Mouse (Mus musculus): ENCODE data around the gene Clic5. TPM values are rescaled to one million over a fixed set of nuclear protein-coding genes. Genes with fewer than 3 reads are reported as not detected.

The Clic5 gene
- polyA plus RNA-seq, 1 experiment from 2014 or later, result 5.5 TPM

DNA sequence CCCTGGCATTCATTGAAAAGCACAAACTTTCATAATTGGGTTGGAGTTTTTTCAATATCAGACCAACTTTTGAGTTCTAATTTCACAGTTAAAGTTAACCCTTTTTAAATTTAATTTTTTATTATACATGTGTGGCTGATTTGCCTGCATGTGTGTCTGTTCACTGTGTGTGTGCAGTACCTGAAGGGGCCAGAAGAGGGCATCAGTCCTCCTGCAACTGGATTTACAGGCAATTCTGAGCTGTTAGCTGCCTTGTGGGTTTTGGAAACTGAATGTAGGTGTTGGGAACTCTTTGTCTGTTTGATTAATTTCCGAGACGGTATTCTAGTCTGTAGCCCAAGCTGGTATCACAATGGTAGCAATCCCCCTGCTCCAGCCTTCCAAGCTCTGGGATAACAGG lies 52.4 kb downstream of the Clic5 start:
- Histone ChIP-seq H3K27ac (ENCODE audit: low read depth, low read length) (no peak overlapping the region), H3K9ac (ENCODE audit: low read depth, low read length) (no peak overlapping the region), H3K4me2 (replicated peaks; ENCODE audit: low read depth, low read length) (no peak overlapping the region), H3K27me3 (ENCODE audit: control insufficient read depth, insufficient read depth, low read length) (no peaks in the 10 kb centered on the region), H3K4me3 (ENCODE audit: low read length) (no peak overlapping the region), H3K4me1 (ENCODE audit: control insufficient read depth, insufficient read depth, low read length) (peaks cover 14% of the 10 kb centered on the region), H3K9me3 (ENCODE audit: control insufficient read depth, low read length) (no peaks in the 10 kb centered on the region), H3K36me3 (ENCODE audit: control insufficient read depth, insufficient read depth, low read length) (no peaks in the 10 kb centered on the region)
- no peak for ATAC-seq (ENCODE audit: low FRiP score, low TSS enrichment)
- WGBS, result 94% methylated on average over 2 of the region's 2 CpGs

DNA sequence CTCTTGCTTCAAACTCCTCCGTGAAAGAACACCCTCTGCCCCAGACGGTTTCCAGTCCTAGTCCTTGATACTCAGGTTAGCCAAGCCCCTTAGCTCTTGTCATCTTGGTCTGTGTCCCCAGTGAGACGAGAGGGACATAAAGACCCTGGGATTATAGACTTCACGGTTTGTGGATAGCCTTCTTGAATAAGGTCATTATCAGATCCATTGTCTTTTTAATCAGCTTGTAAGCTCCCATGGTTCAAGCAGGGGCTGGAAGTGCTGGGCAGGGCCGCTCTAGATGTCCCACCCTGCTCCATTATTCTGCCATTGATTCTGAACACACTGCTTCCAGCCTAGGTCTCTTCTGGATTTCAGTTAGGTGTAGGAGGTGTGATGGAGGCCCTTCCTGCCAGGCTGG lies 55.7 kb downstream of the Clic5 start:
- Histone ChIP-seq H3K9me3 (ENCODE audit: control insufficient read depth, low read length) (no peaks in the 10 kb centered on the region), H3K4me2 (replicated peaks; ENCODE audit: low read depth, low read length) (no peak overlapping the region), H3K27ac (ENCODE audit: low read depth, low read length) (no peak overlapping the region), H3K4me3 (ENCODE audit: low read length) (no peak overlapping the region), H3K36me3 (ENCODE audit: control insufficient read depth, insufficient read depth, low read length) (no peaks in the 10 kb centered on the region), H3K4me1 (ENCODE audit: control insufficient read depth, insufficient read depth, low read length) (peaks cover 5% of the 10 kb centered on the region), H3K9ac (ENCODE audit: low read depth, low read length) (no peak overlapping the region), H3K27me3 (ENCODE audit: control insufficient read depth, insufficient read depth, low read length) (no peaks in the 10 kb centered on the region)
- no peak for ATAC-seq (ENCODE audit: low FRiP score, low TSS enrichment)
- WGBS, result 44% methylated on average over 5 of the region's 5 CpGs

DNA sequence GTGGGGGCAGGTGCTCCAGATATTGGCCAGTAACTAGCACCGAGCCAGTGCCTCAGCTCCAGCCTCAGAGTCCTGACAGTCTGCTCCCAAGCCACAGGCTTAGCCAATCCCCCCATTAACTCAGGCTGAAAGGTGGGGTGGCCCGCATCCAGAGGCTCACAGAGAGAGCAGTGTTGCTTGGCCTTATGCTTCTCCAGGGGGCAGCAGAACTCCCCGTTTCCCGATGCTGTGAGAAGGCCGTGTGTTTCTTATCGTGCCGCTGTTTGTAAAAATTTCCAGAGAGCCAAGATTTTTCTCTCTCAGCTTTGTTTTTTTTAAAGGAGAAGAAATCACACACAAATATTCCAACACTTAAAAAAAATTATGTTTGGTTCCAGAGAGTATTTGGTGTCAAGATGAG lies 56.2 kb downstream of the Clic5 start:
- ATAC-seq (ENCODE audit: low FRiP score, low TSS enrichment), result 0 out of 2 replicates have a peak, but pooled peaks have one; percentile 29
- WGBS, result 21% methylated on average over 7 of the region's 7 CpGs
- no peaks in the 10 kb centered on the region for H3K9me3 ChIP-seq (ENCODE audit: control insufficient read depth, low read length)

DNA sequence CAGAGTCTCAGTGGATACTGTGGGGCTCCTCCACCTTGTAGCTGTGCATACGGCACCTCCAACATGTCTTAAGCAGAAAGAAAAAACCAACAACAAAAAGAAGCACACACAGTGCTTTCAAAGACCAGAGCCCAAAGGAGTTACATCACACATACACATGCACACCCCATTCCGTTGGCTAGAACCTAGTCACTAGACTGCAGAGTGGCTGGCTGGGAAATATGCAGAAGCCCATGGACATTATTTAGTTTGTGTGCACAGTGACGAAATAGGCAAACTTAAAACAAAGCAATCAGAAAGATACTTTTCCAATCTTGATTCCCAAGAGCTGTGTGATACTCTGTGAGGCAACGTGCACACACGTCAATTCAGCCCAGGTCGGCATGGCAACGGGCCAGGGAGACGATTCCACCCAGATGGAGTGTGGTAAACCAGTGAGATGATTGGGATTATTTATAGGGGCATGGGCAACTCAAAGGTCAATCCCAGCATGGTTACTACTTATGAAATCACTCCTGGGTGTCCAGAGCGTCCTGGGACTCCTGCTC lies 57.8 kb downstream of the Clic5 start:
- H3K4me1 ChIP-seq (ENCODE audit: control insufficient read depth, insufficient read depth, low read length), result no peaks in the 10 kb centered on the region
- no peak overlapping the region for H3K9ac ChIP-seq (ENCODE audit: low read depth, low read length)
- no peak overlapping the region for H3K4me3 ChIP-seq (ENCODE audit: low read length)
- H3K36me3 ChIP-seq (ENCODE audit: control insufficient read depth, insufficient read depth, low read length), result no peaks in the 10 kb centered on the region
- H3K27me3 ChIP-seq (ENCODE audit: control insufficient read depth, insufficient read depth, low read length), result no peaks in the 10 kb centered on the region
- H3K27ac ChIP-seq (ENCODE audit: low read depth, low read length), result no peak overlapping the region
- 79% methylated on average over 9 of the region's 9 CpGs for WGBS
- no peaks in the 10 kb centered on the region for H3K9me3 ChIP-seq (ENCODE audit: control insufficient read depth, low read length)
- no peak overlapping the region for H3K4me2 ChIP-seq (replicated peaks; ENCODE audit: low read depth, low read length)
- ATAC-seq (ENCODE audit: low FRiP score, low TSS enrichment), result no peak

More for the DNA sequence above, 56.2 kb downstream of the Clic5 start:
- Histone ChIP-seq H3K27ac (ENCODE audit: low read depth, low read length) (no peak overlapping the region), H3K4me2 (replicated peaks; ENCODE audit: low read depth, low read length) (no peak overlapping the region), H3K27me3 (ENCODE audit: control insufficient read depth, insufficient read depth, low read length) (no peaks in the 10 kb centered on the region), H3K4me3 (ENCODE audit: low read length) (no peak overlapping the region), H3K9ac (ENCODE audit: low read depth, low read length) (no peak overlapping the region), H3K4me1 (ENCODE audit: control insufficient read depth, insufficient read depth, low read length) (0 out of 2 replicates have a peak, but pooled peaks cover under 1% of the 10 kb centered on the region), H3K36me3 (ENCODE audit: control insufficient read depth, insufficient read depth, low read length) (no peaks in the 10 kb centered on the region)

DNA sequence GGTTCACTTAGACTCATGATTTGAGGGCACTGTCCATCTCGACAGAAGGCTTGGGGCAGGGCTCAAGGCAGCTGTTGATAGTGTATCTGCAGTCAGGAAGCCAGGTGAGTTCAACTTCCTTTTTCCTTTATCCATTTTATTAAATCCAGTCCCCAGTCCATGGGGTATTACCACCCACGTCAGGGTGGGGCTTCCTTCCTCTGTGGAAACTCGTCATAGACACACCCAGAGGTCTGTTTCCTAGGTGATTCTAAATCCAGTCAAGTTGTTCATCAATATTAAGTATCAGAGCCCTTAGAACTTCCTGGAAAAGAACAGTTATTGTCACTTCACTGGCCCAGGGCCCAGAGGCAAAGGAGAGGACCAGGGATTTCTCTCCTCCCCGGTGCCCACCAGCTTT lies 61.2 kb downstream of the Clic5 start:
- H3K4me2 ChIP-seq (replicated peaks; ENCODE audit: low read depth, low read length), result no peak overlapping the region
- no peak overlapping the region for H3K4me3 ChIP-seq (ENCODE audit: low read length)
- H3K9ac ChIP-seq (ENCODE audit: low read depth, low read length), result no peak overlapping the region
- WGBS, result 76% methylated on average over 4 of the region's 4 CpGs
- no peak overlapping the region for H3K27ac ChIP-seq (ENCODE audit: low read depth, low read length)
- H3K36me3 ChIP-seq (ENCODE audit: control insufficient read depth, insufficient read depth, low read length), result no peaks in the 10 kb centered on the region
- no peak for ATAC-seq (ENCODE audit: low FRiP score, low TSS enrichment)
- H3K27me3 ChIP-seq (ENCODE audit: control insufficient read depth, insufficient read depth, low read length), result no peaks in the 10 kb centered on the region
- no peaks in the 10 kb centered on the region for H3K9me3 ChIP-seq (ENCODE audit: control insufficient read depth, low read length)
- 0 out of 2 replicates have a peak, but pooled peaks cover 2% of the 10 kb centered on the region for H3K4me1 ChIP-seq (ENCODE audit: control insufficient read depth, insufficient read depth, low read length)

DNA sequence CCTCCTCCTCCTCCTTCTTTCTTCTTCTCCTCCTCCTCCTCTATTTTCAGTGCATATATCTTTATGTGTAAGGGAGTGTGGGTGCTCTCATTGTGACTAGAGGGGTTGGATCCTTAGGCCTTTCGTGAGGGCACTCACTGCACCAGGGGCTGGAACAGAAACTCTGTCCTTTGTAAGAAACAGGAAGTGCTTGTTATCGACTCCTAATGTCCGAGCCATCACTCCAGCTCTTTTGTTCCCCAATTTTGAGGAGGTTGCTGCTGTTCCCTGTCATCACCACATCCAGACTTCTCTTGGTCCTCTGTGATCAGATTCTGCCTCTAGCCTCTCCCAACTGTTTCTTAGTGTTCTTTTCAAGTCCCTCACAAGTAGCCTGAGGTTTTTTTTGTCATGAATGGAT lies 64.3 kb downstream of the Clic5 start:
- no peaks in the 10 kb centered on the region for H3K27me3 ChIP-seq (ENCODE audit: control insufficient read depth, insufficient read depth, low read length)
- WGBS, result 66% methylated on average over 3 of the region's 3 CpGs

DNA sequence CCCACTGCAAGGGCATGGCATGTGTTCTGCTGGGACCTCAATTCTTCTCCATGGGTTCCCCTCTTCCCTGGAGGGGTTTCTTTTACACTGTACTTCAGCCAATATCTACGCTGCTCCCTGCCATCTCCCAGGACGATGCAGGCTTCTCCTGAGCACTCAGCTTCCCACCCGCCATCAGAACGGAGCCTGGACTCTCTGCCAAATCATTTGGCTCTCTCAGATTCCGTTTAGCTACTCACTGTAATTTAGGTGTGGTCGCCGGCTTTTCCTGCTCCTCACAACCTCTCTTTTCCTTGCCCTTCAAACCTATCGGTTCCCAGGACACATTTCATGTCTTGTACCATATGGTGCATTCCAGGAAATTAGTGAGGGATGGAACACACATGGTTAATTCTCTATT lies 66.3 kb downstream of the Clic5 start:
- Histone ChIP-seq H3K4me3 (ENCODE audit: low read length) (no peak overlapping the region), H3K9ac (ENCODE audit: low read depth, low read length) (no peak overlapping the region), H3K4me1 (ENCODE audit: control insufficient read depth, insufficient read depth, low read length) (0 out of 2 replicates have a peak, but pooled peaks cover 5% of the 10 kb centered on the region), H3K4me2 (replicated peaks; ENCODE audit: low read depth, low read length) (no peak overlapping the region), H3K27ac (ENCODE audit: low read depth, low read length) (no peak overlapping the region), H3K9me3 (ENCODE audit: control insufficient read depth, low read length) (no peaks in the 10 kb centered on the region), H3K27me3 (ENCODE audit: control insufficient read depth, insufficient read depth, low read length) (no peaks in the 10 kb centered on the region), H3K36me3 (ENCODE audit: control insufficient read depth, insufficient read depth, low read length) (no peaks in the 10 kb centered on the region)
- 45% methylated on average over 8 of the region's 8 CpGs for WGBS
- ATAC-seq (ENCODE audit: low FRiP score, low TSS enrichment), result no peak

More for the DNA sequence above, 64.3 kb downstream of the Clic5 start:
- H3K4me1 ChIP-seq (ENCODE audit: control insufficient read depth, insufficient read depth, low read length), result 0 out of 2 replicates have a peak, but pooled peaks cover 5% of the 10 kb centered on the region
- H3K9me3 ChIP-seq (ENCODE audit: control insufficient read depth, low read length), result no peaks in the 10 kb centered on the region
- no peak overlapping the region for H3K4me3 ChIP-seq (ENCODE audit: low read length)
- no peak overlapping the region for H3K4me2 ChIP-seq (replicated peaks; ENCODE audit: low read depth, low read length)
- H3K36me3 ChIP-seq (ENCODE audit: control insufficient read depth, insufficient read depth, low read length), result no peaks in the 10 kb centered on the region
- no peak overlapping the region for H3K27ac ChIP-seq (ENCODE audit: low read depth, low read length)
- H3K9ac ChIP-seq (ENCODE audit: low read depth, low read length), result no peak overlapping the region
- no peak for ATAC-seq (ENCODE audit: low FRiP score, low TSS enrichment)

DNA sequence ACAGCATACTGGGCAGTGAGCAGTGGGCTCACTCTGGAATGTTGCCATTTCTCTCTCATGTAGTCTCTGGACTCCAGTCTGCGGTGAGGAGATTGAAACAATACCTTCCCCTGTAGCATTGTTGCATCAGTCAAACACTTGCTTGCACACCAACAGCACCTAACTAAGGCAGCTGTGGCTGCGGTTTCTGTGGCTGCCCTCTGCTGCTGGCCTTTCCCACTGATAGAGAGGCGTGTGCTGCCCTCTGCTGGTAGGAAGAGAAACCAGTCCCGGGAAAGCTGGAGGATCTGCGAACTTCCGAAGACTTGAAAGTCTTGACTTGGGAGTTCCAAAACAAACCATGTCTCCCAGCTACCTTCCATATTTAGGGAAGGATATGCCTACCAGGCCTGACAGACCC lies 68.2 kb downstream of the Clic5 start:
- no peaks in the 10 kb centered on the region for H3K27me3 ChIP-seq (ENCODE audit: control insufficient read depth, insufficient read depth, low read length)
- ATAC-seq (ENCODE audit: low FRiP score, low TSS enrichment), result 0 out of 2 replicates have a peak, but pooled peaks have one; percentile 17
- WGBS, result 5% methylated on average over 6 of the region's 6 CpGs
- H3K4me2 ChIP-seq (replicated peaks; ENCODE audit: low read depth, low read length), result no peak overlapping the region
- H3K4me1 ChIP-seq (ENCODE audit: control insufficient read depth, insufficient read depth, low read length), result 0 out of 2 replicates have a peak, but pooled peaks cover 5% of the 10 kb centered on the region
- H3K9ac ChIP-seq (ENCODE audit: low read depth, low read length), result no peak overlapping the region
- H3K27ac ChIP-seq (ENCODE audit: low read depth, low read length), result no peak overlapping the region
- no peaks in the 10 kb centered on the region for H3K36me3 ChIP-seq (ENCODE audit: control insufficient read depth, insufficient read depth, low read length)
- no peak overlapping the region for H3K4me3 ChIP-seq (ENCODE audit: low read length)
- H3K9me3 ChIP-seq (ENCODE audit: control insufficient read depth, low read length), result no peaks in the 10 kb centered on the region

DNA sequence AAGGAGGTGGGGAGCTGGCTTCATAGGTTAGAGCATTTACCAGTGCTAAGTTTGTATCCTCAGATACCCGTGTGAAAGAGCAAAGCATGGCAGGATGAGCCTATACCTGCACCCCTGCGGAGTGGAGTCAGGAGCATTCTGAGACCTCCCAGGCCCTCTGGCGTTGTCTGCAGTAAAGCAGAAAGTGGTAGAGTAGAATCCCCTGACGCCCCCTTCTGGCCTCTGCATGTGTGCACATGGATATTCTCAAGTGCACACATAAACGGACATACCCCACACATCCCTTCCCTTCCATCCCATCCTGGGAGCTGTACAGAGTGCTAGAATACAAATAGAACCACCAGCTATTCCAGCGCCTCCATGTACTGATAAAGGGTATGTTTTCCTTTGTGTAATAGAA lies 70.9 kb downstream of the Clic5 start:
- Histone ChIP-seq H3K27ac (ENCODE audit: low read depth, low read length) (no peak overlapping the region), H3K27me3 (ENCODE audit: control insufficient read depth, insufficient read depth, low read length) (no peaks in the 10 kb centered on the region), H3K36me3 (ENCODE audit: control insufficient read depth, insufficient read depth, low read length) (no peaks in the 10 kb centered on the region), H3K4me3 (ENCODE audit: low read length) (no peak overlapping the region), H3K9me3 (ENCODE audit: control insufficient read depth, low read length) (no peaks in the 10 kb centered on the region), H3K4me1 (ENCODE audit: control insufficient read depth, insufficient read depth, low read length) (0 out of 2 replicates have a peak, but pooled peaks cover 5% of the 10 kb centered on the region), H3K9ac (ENCODE audit: low read depth, low read length) (no peak overlapping the region), H3K4me2 (replicated peaks; ENCODE audit: low read depth, low read length) (no peak overlapping the region)
- no peak for ATAC-seq (ENCODE audit: low FRiP score, low TSS enrichment)
- WGBS, result 36% methylated on average over 6 of the region's 6 CpGs

Measured in kidney, embryonic 14.5 days (tissue).